Mouse (Mus musculus) left cerebral cortex, adult 18-20 months (tissue): Measurements from ENCODE around the gene Tyrobp. TPM values are rescaled to one million over a fixed set of nuclear protein-coding genes. Genes with fewer than 3 reads are reported as not detected.

ENCODE experiments used
- DNase-seq, 2 experiments: peaks; one replicate each; pipeline ENCODE4 v3.0.0; 2021 to 2022; ENCODE audit warnings: low spot score in 2 of 2, mixed read lengths in 1 of 2
- total RNA-seq, 2 experiments: library from RNA; stranded (reverse); gene quantifications; 2 replicates each; pipeline ENCODE4 v1.2.3; 2021

Gene Tyrobp
- total RNA-seq, 2 experiments from 2014 or later: 29.8 to 30.7 TPM

DNA sequence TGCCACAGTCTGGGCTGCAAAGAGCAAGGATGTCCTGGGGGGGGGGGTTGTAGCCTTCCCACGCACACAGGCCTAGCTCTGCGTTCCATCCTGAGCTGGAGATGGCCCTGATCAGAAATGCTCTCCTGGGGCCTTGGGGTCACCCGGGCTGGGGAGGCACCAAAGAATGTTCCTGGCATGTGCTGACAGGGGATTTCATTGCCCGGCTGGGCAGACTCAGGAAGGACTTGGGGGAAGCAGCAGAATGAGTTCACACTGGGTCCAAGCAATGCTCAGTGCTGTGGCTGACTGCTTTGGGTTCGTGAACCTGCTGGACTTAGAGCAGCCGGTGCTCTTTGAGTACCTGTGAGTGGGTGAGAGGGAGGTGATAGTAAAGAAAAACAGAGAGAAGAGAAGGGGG is 45.9 kb downstream of the Tyrobp start:
- DNase-seq: no peak

DNA sequence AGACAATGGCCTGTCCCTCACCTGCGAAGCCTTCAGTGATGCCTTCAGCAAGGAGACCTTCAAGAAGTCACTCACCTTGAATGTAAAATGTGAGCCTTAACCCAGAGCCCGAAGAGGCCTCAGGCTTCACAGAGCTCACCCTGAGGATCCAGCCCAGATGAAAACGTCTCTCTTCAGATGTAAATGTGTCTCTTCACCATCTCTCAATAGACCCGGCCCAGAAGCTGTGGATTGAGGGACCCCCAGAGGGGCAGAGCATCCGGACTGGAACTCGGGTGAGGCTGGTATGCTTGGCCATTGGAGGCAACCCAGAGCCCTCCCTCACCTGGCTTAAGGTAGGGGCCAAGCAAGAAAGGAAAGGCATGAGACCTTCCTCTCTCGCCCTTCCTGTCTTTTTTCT is 50.0 kb downstream of the Tyrobp start:
- no peak for DNase-seq

DNA sequence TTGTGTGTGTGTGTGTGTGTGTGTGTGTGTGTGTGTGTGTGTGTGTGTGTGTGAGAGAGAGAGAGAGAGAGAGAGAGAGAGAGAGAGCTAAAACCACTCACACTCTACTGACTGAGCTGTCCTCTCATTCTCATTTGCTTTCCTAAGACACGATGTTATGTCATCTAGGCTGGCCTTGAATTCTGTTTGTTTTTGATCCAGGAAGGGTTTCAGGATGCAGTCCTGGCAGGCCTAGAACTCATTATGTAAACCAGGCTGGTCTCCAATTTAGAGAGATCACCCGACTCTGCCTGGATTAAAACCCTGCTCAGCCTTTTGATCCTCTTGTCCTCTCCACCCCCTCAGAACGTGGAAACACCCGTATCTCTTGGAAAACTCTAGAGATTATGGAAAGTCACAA is 50.4 kb downstream of the Tyrobp start:
- no peak for DNase-seq

DNA sequence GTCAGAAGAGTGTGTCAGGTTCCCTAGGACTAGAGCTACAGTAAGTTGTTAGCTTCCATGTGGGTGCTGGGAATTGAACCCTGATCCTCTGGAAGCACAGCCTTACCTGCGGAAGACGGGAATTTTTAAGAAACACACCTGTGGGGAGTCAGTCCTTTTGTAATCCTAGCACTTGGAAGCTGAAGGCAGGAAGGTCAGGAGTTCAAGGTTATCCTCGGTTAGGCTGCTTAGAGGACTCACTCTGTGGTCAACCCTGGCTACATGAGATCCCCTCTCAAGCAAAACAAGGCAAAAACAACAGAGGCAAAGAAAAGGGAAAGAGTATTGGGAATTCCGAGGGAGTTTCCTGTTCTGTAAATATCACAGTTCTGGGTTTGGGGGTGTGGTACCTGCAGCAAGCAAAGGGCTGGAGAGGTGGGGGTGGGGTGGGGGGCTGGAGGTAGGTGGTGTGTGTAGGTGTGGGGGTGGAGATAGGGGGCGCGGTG is 51.3 kb downstream of the Tyrobp start:
- DNase-seq: no peak

Other genes with a start within 250 kb of the Tyrobp start
- 10 to 100 TPM; 48.4 to 48.7 TPM for gene Zfp146, start 244.0 kb upstream of the Tyrobp start, total RNA-seq
- 1 to 10 TPM; 4.7 to 5.8 TPM for gene Cox7a1, start 229.6 kb upstream of the Tyrobp start, total RNA-seq
- gene Capns1, start 214.9 kb upstream of the Tyrobp start, total RNA-seq: 100 to 1,000 TPM; 174 to 176 TPM
- gene Polr2i, start 181.8 kb upstream of the Tyrobp start, total RNA-seq: 10 to 100 TPM; 58.0 to 60.0 TPM
- gene Tbcb, start 181.5 kb upstream of the Tyrobp start, total RNA-seq: 100 to 1,000 TPM; 127 to 141 TPM
- not detected for gene Ovol3, start 178.0 kb upstream of the Tyrobp start, total RNA-seq
- under 1 TPM; 0.26 to 0.37 TPM for gene Thap8, start 133.7 kb upstream of the Tyrobp start, total RNA-seq
- gene Wdr62, start 133.3 kb upstream of the Tyrobp start, total RNA-seq: 1 to 10 TPM; 1.1 to 1.9 TPM
- 100 to 1,000 TPM; 443 to 457 TPM for gene Clip3, start 122.0 kb upstream of the Tyrobp start, total RNA-seq
- 10 to 100 TPM; 67.0 to 68.5 TPM for gene Alkbh6, start 105.0 kb upstream of the Tyrobp start, total RNA-seq
- 10 to 100 TPM; 13.8 to 15.6 TPM for gene Syne4, start 99.0 kb upstream of the Tyrobp start, total RNA-seq
- gene E130208F15Rik, start 92.0 kb upstream of the Tyrobp start, total RNA-seq: under 1 TPM; 0.35 to 0.56 TPM
- 1 to 10 TPM; 6.4 to 7.5 TPM for gene Sdhaf1, start 89.9 kb upstream of the Tyrobp start, total RNA-seq
- gene Lrfn3, start 51.0 kb upstream of the Tyrobp start, total RNA-seq: 10 to 100 TPM; 33.5 to 36.4 TPM
- gene Hcst, start 6.1 kb downstream of the Tyrobp start, total RNA-seq: 1 to 10 TPM in 1 of 2 experiments, not detected in 1; 1.8 TPM
- gene Nfkbid, start 8.0 kb downstream of the Tyrobp start, total RNA-seq: 1 to 10 TPM; 3.9 to 4.1 TPM
- 1,000 to 10,000 TPM; 1,233 to 1,333 TPM for gene Aplp1, start 31.8 kb downstream of the Tyrobp start, total RNA-seq
- gene Kirrel2, start 43.9 kb downstream of the Tyrobp start, total RNA-seq: 1 to 10 TPM; 8.2 to 8.3 TPM
- under 1 TPM; 0.44 to 0.52 TPM for gene Nphs1, start 44.6 kb downstream of the Tyrobp start, total RNA-seq
- not detected for gene Prodh2, start 79.9 kb downstream of the Tyrobp start, total RNA-seq
- gene Arhgap33, start 121.3 kb downstream of the Tyrobp start, total RNA-seq: 100 to 1,000 TPM; 179 to 187 TPM
- gene Hspb6, start 138.4 kb downstream of the Tyrobp start, total RNA-seq: 1 to 10 TPM; 3.7 to 4.3 TPM
- gene Proser3, start 138.5 kb downstream of the Tyrobp start, total RNA-seq: 1 to 10 TPM; 3.8 TPM
- 10 to 100 TPM; 56.8 to 60.4 TPM for gene Lin37, start 146.1 kb downstream of the Tyrobp start, total RNA-seq
- 10 to 100 TPM; 64.4 to 71.5 TPM for gene U2af1l4, start 149.5 kb downstream of the Tyrobp start, total RNA-seq
- 1 to 10 TPM; 7.5 to 8.1 TPM for gene Gm49396, start 149.6 kb downstream of the Tyrobp start, total RNA-seq
- gene Psenen, start 149.9 kb downstream of the Tyrobp start, total RNA-seq: 10 to 100 TPM; 87.7 to 94.4 TPM
- gene Igflr1, start 151.7 kb downstream of the Tyrobp start, total RNA-seq: 1 to 10 TPM; 2.9 to 4.7 TPM
- 10 to 100 TPM; 40.0 to 48.4 TPM for gene Kmt2b, start 175.0 kb downstream of the Tyrobp start, total RNA-seq
- not detected for gene Zbtb32, start 185.1 kb downstream of the Tyrobp start, total RNA-seq
- gene Upk1a, start 199.1 kb downstream of the Tyrobp start, total RNA-seq: under 1 TPM; 0.26 to 0.70 TPM
- gene Cox6b1, start 212.4 kb downstream of the Tyrobp start, total RNA-seq: 100 to 1,000 TPM; 606 to 625 TPM
- gene Etv2, start 222.1 kb downstream of the Tyrobp start, total RNA-seq: not detected
- 10 to 100 TPM; 66.6 to 79.5 TPM for gene Rbm42, start 236.6 kb downstream of the Tyrobp start, total RNA-seq